Mouse (Mus musculus): ENCODE measurements at regions not wholly inside any gene's neighbourhood (a gene's known extent, or its start where the extent isn't known, plus 50 kb on each side); places are given as distances from the start of the nearest gene placed in this dataset.
A peak's percentile ranks its signal among the peaks of the same experiment; 100 is the strongest.

DNA sequence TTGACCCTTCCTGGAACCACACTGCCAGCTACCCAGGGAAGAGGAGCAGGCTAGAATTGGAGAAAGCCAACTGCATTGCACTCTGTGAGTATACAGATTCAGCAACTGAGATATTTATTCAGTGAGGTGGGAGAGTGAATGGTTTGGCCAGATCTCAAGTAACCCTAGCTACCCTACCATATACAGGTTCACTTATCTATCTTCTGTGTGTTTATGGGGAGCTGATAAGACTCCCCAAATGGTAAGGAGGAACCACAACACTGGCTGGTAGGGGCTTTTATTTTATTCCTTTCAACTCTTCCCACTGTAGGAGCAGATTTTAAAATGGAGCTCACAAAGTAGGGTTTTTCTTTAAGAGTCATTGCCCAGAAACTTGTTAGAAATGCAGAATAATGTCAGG lies 62.9 kb downstream of the Arrdc3 start:
- DNase-seq (ENCODE audit: low spot score in 2 of 2): no peak

GRCm38 (mm10) chr13:80947705-80948104 lies 64.5 kb downstream of the Arrdc3 start:
- no peak for DNase-seq (ENCODE audit: low spot score in 2 of 2)

DNA sequence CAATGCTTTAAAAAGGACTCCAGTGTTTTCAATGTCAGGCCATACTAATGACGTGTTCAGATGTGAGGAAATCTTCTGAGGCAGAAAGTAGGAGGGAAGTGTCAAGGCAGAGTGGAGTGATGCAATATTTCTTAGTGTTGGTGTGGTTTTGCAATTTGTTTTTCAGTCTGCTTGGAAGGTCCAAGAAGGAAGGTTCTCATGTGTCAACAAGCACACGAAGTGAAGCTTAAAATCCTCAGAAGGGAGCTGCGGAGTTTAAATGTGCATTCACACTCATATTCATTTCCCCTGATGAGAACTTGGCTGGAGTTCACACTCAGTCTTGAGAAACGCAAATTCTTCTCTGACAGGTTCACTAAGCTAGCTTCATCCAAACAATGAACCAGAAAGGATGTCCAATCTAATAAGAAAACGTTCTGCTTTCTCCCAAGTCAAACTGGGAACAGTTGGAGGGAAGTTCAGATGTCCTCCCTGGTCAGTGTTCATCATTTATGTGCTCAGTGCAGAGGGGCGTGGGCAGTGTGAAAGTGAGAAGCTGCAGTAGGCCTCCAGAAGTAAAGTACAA lies 66.0 kb downstream of the Arrdc3 start:
- no peak for DNase-seq (ENCODE audit: low spot score in 2 of 2)

DNA sequence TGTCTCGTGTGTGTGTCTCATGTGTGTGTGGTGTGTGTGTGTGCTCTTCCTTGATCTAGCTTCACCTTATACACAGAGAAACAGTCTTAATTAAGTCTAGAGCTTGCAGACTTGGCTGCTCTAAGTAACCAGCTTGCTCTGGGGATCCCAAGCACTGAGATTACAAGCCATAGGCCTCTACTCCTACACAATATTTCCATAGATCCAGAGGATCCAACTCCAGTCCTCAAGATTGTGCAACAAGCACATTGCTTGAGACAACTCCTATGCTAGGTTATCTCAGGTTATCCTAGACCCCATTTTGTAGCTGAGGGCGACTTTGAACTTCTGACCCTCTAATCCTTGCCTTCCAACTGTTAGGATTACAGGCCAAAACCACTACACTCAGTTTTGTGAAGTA lies 67.1 kb downstream of the Arrdc3 start:
- no peak for DNase-seq (ENCODE audit: low spot score in 2 of 2)

GRCm38 (mm10) chr13:80950803-80951202 lies 67.6 kb downstream of the Arrdc3 start:
- no peak for DNase-seq (ENCODE audit: low spot score in 2 of 2)

- no peak for DNase-seq (ENCODE audit: low spot score in 2 of 2)
These were observed 68.1 kb downstream of the Arrdc3 start for GRCm38 (mm10) chr13:80951327-80951726.

GRCm38 (mm10) chr13:80952851-80953250 lies 69.7 kb downstream of the Arrdc3 start:
- no peak for DNase-seq (ENCODE audit: low spot score in 2 of 2)

- DNase-seq (ENCODE audit: low spot score in 2 of 2): no peak
These were observed 71.0 kb downstream of the Arrdc3 start for GRCm38 (mm10) chr13:80954059-80954645.

GRCm38 (mm10) chr13:80956966-80957365 lies 73.8 kb downstream of the Arrdc3 start:
- DNase-seq (ENCODE audit: low spot score in 2 of 2): no peak

GRCm38 (mm10) chr13:80957419-80958139 lies 74.4 kb downstream of the Arrdc3 start:
- no peak for DNase-seq (ENCODE audit: low spot score in 2 of 2)

DNA sequence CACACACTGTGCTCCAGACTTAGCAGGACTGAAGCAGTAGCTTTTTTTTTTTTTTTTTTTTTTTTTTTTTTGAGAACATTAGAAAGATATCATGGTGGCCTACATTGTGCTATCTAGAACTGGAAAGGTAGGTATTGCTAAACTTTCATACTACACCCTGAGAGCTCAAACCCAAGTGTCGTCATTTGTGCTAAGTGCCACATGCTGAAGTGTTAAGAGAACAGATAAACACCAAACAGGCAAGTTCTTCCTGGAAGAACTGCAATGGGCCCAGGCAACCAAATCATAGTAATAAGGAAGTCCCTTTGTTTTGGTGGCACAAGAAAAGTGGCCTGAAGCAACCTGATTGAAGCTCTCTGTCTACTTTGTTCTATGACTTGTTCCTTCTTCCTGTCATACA lies 76.6 kb downstream of the Arrdc3 start:
- DNase-seq (ENCODE audit: low spot score in 2 of 2): no peak

GRCm38 (mm10) chr13:80961985-80962617 lies 78.9 kb downstream of the Arrdc3 start:
- no peak for DNase-seq (ENCODE audit: low spot score in 2 of 2)

DNA sequence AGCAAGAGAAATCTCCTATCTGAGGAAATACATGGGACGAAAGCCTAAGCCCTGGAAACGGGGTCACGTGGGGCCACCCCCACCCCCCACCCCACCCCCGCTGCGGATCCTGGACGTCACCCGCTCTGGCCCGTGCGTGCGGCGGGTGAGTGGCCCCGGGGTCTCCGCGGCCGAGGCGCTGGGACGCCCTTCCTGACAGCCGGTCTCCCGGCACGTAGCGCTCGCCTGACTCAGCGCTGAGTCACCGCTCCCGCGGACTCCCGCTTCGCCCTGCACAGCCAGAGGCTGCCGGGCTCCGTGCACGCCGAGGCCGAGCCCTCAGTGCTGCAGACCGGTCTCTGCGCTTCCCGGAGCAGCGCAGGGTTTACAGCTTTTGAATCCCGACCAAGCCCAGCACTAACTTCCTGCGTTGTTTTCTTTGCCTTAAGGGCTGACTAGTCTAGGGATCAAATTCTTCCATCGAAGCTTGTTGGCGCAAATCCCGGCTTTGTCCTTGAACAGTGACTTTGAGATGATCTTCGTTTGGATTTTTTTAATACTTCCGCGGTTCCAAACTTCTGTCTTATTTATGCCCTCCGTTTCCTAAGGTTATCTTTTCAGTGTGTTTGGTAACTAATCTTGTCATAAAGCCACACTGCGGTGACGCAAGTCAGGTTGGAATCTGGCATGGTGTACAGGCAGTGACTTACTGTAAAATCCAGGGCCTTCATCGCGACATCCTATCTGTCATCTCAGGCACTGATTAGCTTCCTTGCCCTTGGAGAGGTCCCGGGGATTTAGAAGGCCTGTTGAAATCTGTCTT lies 79.8 kb downstream of the Arrdc3 start:
- peak; percentile 29 to 49 for DNase-seq (ENCODE audit: low spot score in 2 of 2)

- DNase-seq (ENCODE audit: low spot score in 2 of 2): no peak
These were observed 80.4 kb downstream of the Arrdc3 start for GRCm38 (mm10) chr13:80963591-80963940.

DNA sequence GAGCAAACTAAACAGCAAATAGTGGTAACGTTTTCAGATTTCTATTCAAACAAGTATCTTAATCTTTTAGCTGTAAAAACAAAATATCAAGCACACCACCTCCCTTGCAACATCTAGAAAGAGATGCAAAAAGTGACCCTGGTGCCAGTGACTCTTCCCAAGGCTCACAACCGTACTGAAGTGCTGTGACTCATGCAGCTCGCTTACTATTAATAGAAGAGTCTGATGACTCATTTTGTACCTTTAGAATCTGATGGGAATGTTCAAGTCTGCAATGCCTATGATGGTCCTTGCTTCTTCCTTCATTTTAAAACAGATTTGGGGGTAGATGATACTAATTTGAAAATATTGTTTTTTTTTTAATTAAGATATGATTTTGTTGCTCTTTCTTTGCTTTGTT lies 88.5 kb downstream of the Arrdc3 start:
- no peak for DNase-seq (ENCODE audit: low spot score in 2 of 2)

- DNase-seq (ENCODE audit: low spot score in 2 of 2): no peak
These were observed 91.2 kb downstream of the Arrdc3 start for GRCm38 (mm10) chr13:80974424-80974823.

- no peak for DNase-seq (ENCODE audit: low spot score in 2 of 2)
These were observed 94.1 kb downstream of the Arrdc3 start for GRCm38 (mm10) chr13:80977266-80977665.

DNA sequence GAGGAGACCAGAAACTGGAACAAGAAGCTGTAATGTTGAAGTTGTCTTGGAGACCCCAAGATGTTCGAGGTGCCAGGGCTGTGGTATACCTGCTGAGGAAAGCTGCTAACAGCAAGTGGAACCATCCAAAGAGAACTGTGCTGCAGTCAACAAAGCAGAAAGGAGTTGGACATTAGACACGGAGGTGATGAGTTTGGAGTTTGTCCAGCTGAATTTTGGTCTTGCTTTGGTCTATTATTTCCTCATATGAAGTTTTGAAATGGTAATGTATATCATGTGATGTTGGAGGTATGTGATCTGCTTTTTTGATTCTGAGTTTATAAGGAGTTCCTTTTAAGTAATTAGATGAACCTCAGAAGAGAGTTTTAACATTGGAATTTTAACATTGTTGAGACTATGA lies 98.0 kb downstream of the Arrdc3 start:
- DNase-seq (ENCODE audit: low spot score in 2 of 2): no peak

- no peak for DNase-seq (ENCODE audit: low spot score in 2 of 2)
These were observed 103.5 kb downstream of the Arrdc3 start for GRCm38 (mm10) chr13:80986657-80987056.

- DNase-seq (ENCODE audit: low spot score in 2 of 2): no peak
These were observed 106.6 kb downstream of the Arrdc3 start for GRCm38 (mm10) chr13:80989756-80990155.

DNA sequence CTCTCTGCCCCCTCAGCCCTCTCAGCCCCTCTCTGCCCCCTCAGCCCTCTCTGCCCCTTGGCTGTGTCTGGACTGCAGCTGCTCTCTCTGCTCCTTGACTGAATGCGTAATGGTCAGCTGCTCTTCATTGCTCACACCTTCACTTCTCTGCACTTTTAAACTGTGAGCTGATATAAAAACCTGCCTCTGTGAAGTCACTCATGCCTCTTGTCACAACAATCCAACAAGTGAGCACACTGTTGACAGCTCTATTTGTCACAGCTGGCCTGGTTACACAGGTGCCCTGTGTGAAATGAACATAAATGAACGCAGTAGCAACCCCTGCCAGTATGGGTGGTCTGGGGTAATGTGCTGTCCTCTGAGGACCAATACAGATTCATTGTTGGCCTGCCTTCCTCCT lies 109.2 kb downstream of the Arrdc3 start:
- no peak for DNase-seq (ENCODE audit: low spot score in 2 of 2)
